Mouse (Mus musculus) liver, embryonic 14.5 days (tissue): Measurements from ENCODE around the gene Asphd2.

Source experiments
- CTCF ChIP-seq: IDR thresholded peaks from 2 replicates; pipeline ENCODE4 v1.5.1; 2016; ENCODE audit warnings: antibody characterized with exemption, low read depth, control low read depth
- EP300 ChIP-seq: IDR thresholded peaks from 2 replicates; pipeline ENCODE4 v1.6.1; 2016; ENCODE audit warnings: antibody characterized with exemption, low read depth

DNA sequence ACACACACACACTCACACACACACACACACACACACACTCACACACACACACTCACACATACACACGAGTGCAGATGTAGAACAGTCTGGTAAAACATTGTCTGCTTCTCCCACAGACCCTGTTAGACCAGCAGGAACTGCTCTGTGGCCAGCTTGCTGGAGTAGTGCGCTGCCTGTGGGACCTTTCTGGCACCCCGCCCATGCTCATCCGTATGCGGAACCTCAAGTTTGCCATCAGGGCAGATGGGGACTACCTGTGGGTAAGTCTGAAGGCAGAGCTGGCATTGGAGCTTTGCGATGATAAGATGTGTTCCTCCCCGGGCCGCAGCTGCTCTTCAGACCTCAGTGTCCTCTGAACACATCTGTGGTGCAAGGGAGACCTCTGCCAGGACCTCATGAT is 45.5 kb downstream of the Asphd2 start:
- TF ChIP-seq CTCF (no peak), EP300 (no peak)
